ENCODE assay signal across 7 mouse cellular contexts in the genomic region with DNA sequence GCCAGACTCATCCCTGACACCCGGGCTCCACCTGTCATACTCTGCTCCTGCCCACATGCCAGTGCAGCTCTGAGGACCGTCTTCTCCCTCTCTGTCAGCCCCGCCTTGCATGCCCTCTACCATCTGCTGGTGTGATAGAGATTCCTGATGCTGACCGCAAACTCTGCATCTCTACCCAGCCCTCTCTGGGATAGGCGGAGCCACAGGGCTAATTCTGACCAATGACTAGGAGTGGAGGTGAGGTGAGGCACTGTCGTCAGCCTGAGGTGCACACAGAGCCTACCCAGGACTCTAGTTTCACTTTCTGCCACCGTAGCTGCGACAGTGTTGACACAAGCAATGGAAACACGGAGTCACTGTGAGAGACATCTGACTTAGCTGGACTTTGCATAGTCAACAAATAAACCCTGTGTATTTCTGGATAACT. TPM values are rescaled to one million over a fixed set of nuclear protein-coding genes. Genes with fewer than 3 reads are reported as not detected.
DNase-seq lines count a peak whose midpoint lies in the region; TF ChIP-seq lines count a peak whose summit lies in the region.

No protein-coding gene starts in this region.

- intact Hi-C loops in heart, postnatal 25 days (cut with DNase I), result no loop called here

- WGBS in large intestine, adult 2 months, result 1% methylated on average over 9 of the region's 9 CpGs
- 3% methylated on average over 9 of the region's 9 CpGs for WGBS in small intestine, adult 2 months

- H3K4me3 ChIP-seq in brown adipose tissue, adult 24 weeks (ENCODE audit: insufficient read depth, low read depth, low read length), result peak overlapping the region; percentile 48
- H3K4me3 ChIP-seq in small intestine, adult 2 months (ENCODE audit: low read depth, low read length), result peak overlapping the region; percentile 33

- H3K4me1 ChIP-seq in brown adipose tissue, adult 24 weeks (ENCODE audit: control insufficient read depth, insufficient read depth, insufficient read length, low read length), result no peaks in the 10 kb centered on the region; the same call in 1 of the 2 replicates
- H3K4me1 ChIP-seq in small intestine, adult 2 months (ENCODE audit: control insufficient read depth, insufficient read depth, insufficient read length, low read length), result peaks cover 7% of the 10 kb centered on the region; the same call in 1 of the 2 replicates

- peak; percentile 76 for DNase-seq in NIH3T3 (ENCODE audit: low read depth)
- DNase-seq in fibroblast of lung, adult 2 months (ENCODE audit: low read depth), result peak; percentile 58
- peak; percentile 63 for DNase-seq in heart, postnatal 25 days (ENCODE audit: low spot score)
- DNase-seq in large intestine, adult 2 months (ENCODE audit: low read depth, low spot score), result peak; percentile 89
- DNase-seq in lung, postnatal 36 days, result peak; percentile 89

- no peak for TF ChIP-seq CTCF in small intestine, adult 2 months (IDR thresholded peaks at IDR 0.05; ENCODE audit: extremely low read depth, insufficient read length, insufficient replicate concordance, low read depth, low read length)

- TF ChIP-seq POLR2A in small intestine, adult 2 months (IDR thresholded peaks at IDR 0.05; ENCODE audit: low read depth, low read length), result no peak

- H3K27me3 ChIP-seq in small intestine, adult 2 months (ENCODE audit: control insufficient read depth, insufficient read depth, low read length), result no peaks in the 10 kb centered on the region

- H3K27ac ChIP-seq in brown adipose tissue, adult 24 weeks (replicated peaks; ENCODE audit: low read depth, low read length), result peak overlapping the region; percentile 32
- H3K27ac ChIP-seq in small intestine, adult 2 months (ENCODE audit: insufficient read depth, low read depth, low read length), result peak overlapping the region; percentile 58; the same call in 1 of the 2 replicates

- no peaks in the 10 kb centered on the region for H3K36me3 ChIP-seq in small intestine, adult 2 months (ENCODE audit: control insufficient read depth, insufficient read depth, low read length)

RNA-seq across cellular contexts. Expression of gene Ier5l, which starts 10.1 kb away (rescaled TPM):
- polyA plus RNA-seq in brown adipose tissue, adult 24 weeks (2012; ENCODE audit: insufficient read depth, insufficient read length, missing spikeins), result 2.5 and 3.5 TPM in 2 replicates
- total RNA-seq in heart, postnatal 25 days (2021), result 1 to 10 TPM; 4.1 to 6.9 TPM
- polyA plus RNA-seq in large intestine, adult 2 months (2012; rRNA removed), result 3.0 and 3.5 TPM in 2 replicates
- 11.5 and 13.4 TPM in 2 replicates for polyA plus RNA-seq in small intestine, adult 2 months (2012; rRNA removed)

RNA-seq across cellular contexts. Expression of gene Ptpa, which starts 48.1 kb away (rescaled TPM):
- 83.8 and 94.3 TPM in 2 replicates for polyA plus RNA-seq in brown adipose tissue, adult 24 weeks (2012; ENCODE audit: insufficient read depth, insufficient read length, missing spikeins)
- total RNA-seq in heart, postnatal 25 days (2021), result 10 to 100 TPM; 91.2 to 92.3 TPM
- 113 and 116 TPM in 2 replicates for polyA plus RNA-seq in large intestine, adult 2 months (2012; rRNA removed)
- polyA plus RNA-seq in small intestine, adult 2 months (2012; rRNA removed), result 55.4 and 102 TPM in 2 replicates

RNA-seq across cellular contexts. Expression of gene Crat, which starts 48.3 kb away (rescaled TPM):
- polyA plus RNA-seq in brown adipose tissue, adult 24 weeks (2012; ENCODE audit: insufficient read depth, insufficient read length, missing spikeins), result 378 and 560 TPM in 2 replicates
- total RNA-seq in heart, postnatal 25 days (2021), result 100 to 1,000 TPM; 433 to 486 TPM
- polyA plus RNA-seq in large intestine, adult 2 months (2012; rRNA removed), result 45.4 and 98.7 TPM in 2 replicates
- 77.8 and 176 TPM in 2 replicates for polyA plus RNA-seq in small intestine, adult 2 months (2012; rRNA removed)

Comparison
In these comparisons a context has a peak if more than half of its experiments do, and no peak if none do; other contexts are left out.
1. Peak in every context shown above with its lines: DNase-seq, H3K4me3 ChIP-seq and H3K27ac ChIP-seq.